Mouse (Mus musculus): ENCODE results near the gene Olfr1066. TPM values are rescaled to one million over a fixed set of nuclear protein-coding genes. Genes with fewer than 3 reads are reported as not detected.

Gene Olfr1066
- polyA plus RNA-seq, 1 experiment: not detected

- DNase-seq: no peak
- H3K27ac ChIP-seq (ENCODE audit: control insufficient read depth, insufficient read depth, low read length): no peak within 1 kb of the TSS
- no peaks in the 10 kb centered on the region for H3K27me3 ChIP-seq (ENCODE audit: control insufficient read depth, insufficient read depth, low read length)
- 94% methylated on average over 1 of the region's 1 CpGs for WGBS
- H3K36me3 ChIP-seq (ENCODE audit: control insufficient read depth, insufficient read depth, low read length): no peaks in the 10 kb centered on the region
- TF ChIP-seq CTCF (IDR thresholded peaks at IDR 0.05; ENCODE audit: borderline replicate concordance, control insufficient read depth, extremely low read depth, insufficient read depth, low read length, poor library complexity): no peak
- no peak for TF ChIP-seq POLR2A (IDR thresholded peaks at IDR 0.05; ENCODE audit: control insufficient read depth, extremely low read depth, insufficient read depth, low read length, poor library complexity)
- H3K4me3 ChIP-seq (ENCODE audit: control insufficient read depth, insufficient read depth, low read length): no peak within 1 kb of the TSS
- H3K4me1 ChIP-seq (replicated peaks; ENCODE audit: control insufficient read depth, insufficient read depth, low read length): no peaks in the 10 kb centered on the region
These were observed 42.1 kb downstream of the Olfr1066 start, which contains the start of gene Olfr1061 for GRCm38 (mm10) chr2:86413950-86414349. Olfr1061 (minus strand) TSS chr2:86414050.

Other genes starting within 250 kb of the Olfr1066 start
- not detected in 2 replicates for gene Olfr1046, start 237.0 kb downstream of the Olfr1066 start, polyA plus RNA-seq (2012; rRNA removed)
- gene Olfr1047, start 224.9 kb downstream of the Olfr1066 start, polyA plus RNA-seq (2012; rRNA removed): not detected in 2 replicates
- gene Olfr1048, start 216.0 kb downstream of the Olfr1066 start, polyA plus RNA-seq (2012; rRNA removed): not detected in 2 replicates
- gene Olfr1049, start 197.9 kb downstream of the Olfr1066 start, polyA plus RNA-seq (2012; rRNA removed): not detected in 2 replicates
- gene Olfr1051, start 177.2 kb downstream of the Olfr1066 start, polyA plus RNA-seq (2012; rRNA removed): not detected in 2 replicates
- gene Olfr1052, start 163.8 kb downstream of the Olfr1066 start, polyA plus RNA-seq (2012; rRNA removed): not detected in 2 replicates
- not detected in 2 replicates for gene Olfr1053, start 141.0 kb downstream of the Olfr1066 start, polyA plus RNA-seq (2012; rRNA removed)
- not detected in 2 replicates for gene Olfr1054, start 120.8 kb downstream of the Olfr1066 start, polyA plus RNA-seq (2012; rRNA removed)
- not detected in 2 replicates for gene Olfr1055, start 106.0 kb downstream of the Olfr1066 start, polyA plus RNA-seq (2012; rRNA removed)
- gene Olfr1056, start 93.8 kb downstream of the Olfr1066 start, polyA plus RNA-seq (2012; rRNA removed): not detected in 2 replicates
- gene Olfr1057, start 77.9 kb downstream of the Olfr1066 start, polyA plus RNA-seq (2012; rRNA removed): not detected in 2 replicates
- not detected in 2 replicates for gene Olfr1058, start 67.7 kb downstream of the Olfr1066 start, polyA plus RNA-seq (2012; rRNA removed)
- not detected in 2 replicates for gene Olfr1061, start 42.2 kb downstream of the Olfr1066 start, polyA plus RNA-seq (2012; rRNA removed)
- 0.15 TPM in 1 of 2 replicates, not detected in the other for gene Olfr1062, start 29.5 kb downstream of the Olfr1066 start, polyA plus RNA-seq (2012; rRNA removed)
- 0.09 TPM in 1 of 2 replicates, not detected in the other for gene Olfr1065, start 5.7 kb downstream of the Olfr1066 start, polyA plus RNA-seq (2012; rRNA removed)
- not detected in 2 replicates for gene Olfr228, start 31.1 kb upstream of the Olfr1066 start, polyA plus RNA-seq (2012; rRNA removed)
- gene Olfr1076, start 52.2 kb upstream of the Olfr1066 start, polyA plus RNA-seq (2012; rRNA removed): not detected in 2 replicates
- gene Olfr1079, start 86.2 kb upstream of the Olfr1066 start, polyA plus RNA-seq (2012; rRNA removed): not detected in 2 replicates
- not detected in 2 replicates for gene Olfr1080, start 102.0 kb upstream of the Olfr1066 start, polyA plus RNA-seq (2012; rRNA removed)
- gene Olfr1082, start 142.7 kb upstream of the Olfr1066 start, polyA plus RNA-seq (2012; rRNA removed): not detected in 2 replicates
- not detected in 2 replicates for gene Olfr1084, start 183.5 kb upstream of the Olfr1066 start, polyA plus RNA-seq (2012; rRNA removed)
- gene Olfr1085, start 205.8 kb upstream of the Olfr1066 start, polyA plus RNA-seq (2012; rRNA removed): not detected in 2 replicates
- not detected in 2 replicates for gene Olfr1086, start 223.8 kb upstream of the Olfr1066 start, polyA plus RNA-seq (2012; rRNA removed)
- not detected in 2 replicates for gene Olfr1087, start 242.1 kb upstream of the Olfr1066 start, polyA plus RNA-seq (2012; rRNA removed)